ENCODE assay signal across 18 mouse cellular contexts in genomic region chr11:46343886-46344546, GRCm38 (mm10). TPM values are rescaled to one million over a fixed set of nuclear protein-coding genes. Genes with fewer than 3 reads are reported as not detected.
DNase-seq lines count a peak whose midpoint lies in the region; ATAC-seq and TF ChIP-seq lines count a peak whose summit lies in the region.
"Had no signal": no experiment of that assay in that cellular context is flagged by ENCODE, and none has a peak within 500 bp of the region (broad histone marks: within the 10 kb centered on the region; RNA-seq: fewer than 3 reads in every experiment).

No protein-coding gene starts in this region.

- no peaks in the 10 kb centered on the region; the same call in 1 of the 2 replicates for H3K4me1 ChIP-seq in liver, postnatal 0 days (ENCODE audit: insufficient read depth)
- H3K4me1 ChIP-seq in liver, embryonic 12.5 days: no peaks in the 10 kb centered on the region
- H3K4me1 ChIP-seq in MEL (ENCODE audit: control insufficient read depth in 1 of 2, insufficient read depth in 2 of 2, low read length in 2 of 2): peaks cover 0 to 3% of the 10 kb centered on the region in 2 experiments; a peak in 1 of 4 replicates
- 0 out of 2 replicates have a peak, but pooled peaks cover 2% of the 10 kb centered on the region for H3K4me1 ChIP-seq in hindbrain, embryonic 10.5 days (replicated peaks)
- H3K4me1 ChIP-seq in forebrain, embryonic 15.5 days: no peaks in the 10 kb centered on the region

- peak; percentile 53; the same call in 1 of the 2 replicates for ATAC-seq in liver, postnatal 0 days
- no peak for ATAC-seq in liver, embryonic 12.5 days
- peak; percentile 83 for ATAC-seq in megakaryocyte progenitor cell, adult 5-6 weeks (replicated peaks; ENCODE audit: poor library complexity)
- no peak for ATAC-seq in forebrain, embryonic 15.5 days (replicated peaks)
- ATAC-seq: forebrain, postnatal 0 days had no signal

- no peak overlapping the region for H3K4me3 ChIP-seq in liver, postnatal 0 days (ENCODE audit: low read depth, low read length)
- no peak overlapping the region for H3K4me3 ChIP-seq in liver, embryonic 12.5 days
- H3K4me3 ChIP-seq in MEL (ENCODE audit: control insufficient read depth in 1 of 2, insufficient read depth in 1 of 2, low read depth in 2 of 2, low read length in 2 of 2): no peak overlapping the region
- H3K4me3 ChIP-seq in hindbrain, embryonic 10.5 days: no peak overlapping the region
- H3K4me3 ChIP-seq in forebrain, embryonic 15.5 days: no peak overlapping the region

- no peak for TF ChIP-seq RAD21 in MEL (IDR thresholded peaks at IDR 0.05; ENCODE audit: low read depth, low read length)

- no peak for TF ChIP-seq CTCF in liver, postnatal 0 days (IDR thresholded peaks at IDR 0.05; ENCODE audit: low read depth)
- TF ChIP-seq CTCF in MEL (IDR thresholded peaks at IDR 0.05 in 2 of 3, conservative IDR thresholded peaks at IDR 0.05 in 1 of 3; ENCODE audit: control insufficient read depth in 1 of 3, insufficient read depth in 1 of 3, low read depth in 2 of 3, low read length in 3 of 3, poor library complexity in 1 of 3, severe bottlenecking in 1 of 3): no peak

- H3K36me3 ChIP-seq in liver, postnatal 0 days (replicated peaks; ENCODE audit: insufficient read depth, low read length): no peaks in the 10 kb centered on the region
- no peaks in the 10 kb centered on the region for H3K36me3 ChIP-seq in liver, embryonic 12.5 days
- no peaks in the 10 kb centered on the region for H3K36me3 ChIP-seq in MEL (ENCODE audit: control insufficient read depth in 1 of 2, insufficient read depth in 2 of 2, low read length in 2 of 2)
- H3K36me3 ChIP-seq in hindbrain, embryonic 10.5 days: no peaks in the 10 kb centered on the region
- H3K36me3 ChIP-seq in forebrain, embryonic 15.5 days: no peaks in the 10 kb centered on the region

- no peak overlapping the region for H3K9ac ChIP-seq in liver, postnatal 0 days (replicated peaks)
- H3K9ac ChIP-seq in liver, embryonic 12.5 days: no peak overlapping the region
- no peak overlapping the region for H3K9ac ChIP-seq in MEL (ENCODE audit: control insufficient read depth, low read depth, low read length, poor library complexity, severe bottlenecking)
- H3K9ac ChIP-seq in forebrain, embryonic 15.5 days (replicated peaks): no peak overlapping the region
- H3K9ac ChIP-seq: forebrain, postnatal 0 days had no signal

- no peak for TF ChIP-seq POLR2A in MEL (IDR thresholded peaks at IDR 0.05; ENCODE audit: control insufficient read depth in 1 of 2, insufficient read depth in 1 of 2, low read depth in 1 of 2, low read length in 2 of 2, poor library complexity in 1 of 2)

- no peak overlapping the region for H3K4me2 ChIP-seq in liver, postnatal 0 days (ENCODE audit: low read depth, low read length)
- no peak overlapping the region for H3K4me2 ChIP-seq in liver, embryonic 12.5 days
- no peak overlapping the region for H3K4me2 ChIP-seq in forebrain, embryonic 15.5 days (replicated peaks)

- H3K27ac ChIP-seq in liver, postnatal 0 days (ENCODE audit: low read depth): 0 out of 2 replicates have a peak overlapping the region, but pooled peaks have one; percentile 11
- no peak overlapping the region for H3K27ac ChIP-seq in liver, embryonic 12.5 days
- no peak overlapping the region for H3K27ac ChIP-seq in MEL (ENCODE audit: control insufficient read depth, low read depth, low read length)
- H3K27ac ChIP-seq in hindbrain, embryonic 10.5 days: no peak overlapping the region
- no peak overlapping the region for H3K27ac ChIP-seq in forebrain, embryonic 15.5 days (replicated peaks)

- no peak for TF ChIP-seq EP300 in liver, postnatal 0 days (IDR thresholded peaks at IDR 0.05; ENCODE audit: low read depth)
- TF ChIP-seq EP300 in MEL (IDR thresholded peaks at IDR 0.05; ENCODE audit: low read depth in 1 of 2, low read length in 2 of 2): no peak

- no peaks in the 10 kb centered on the region for H3K9me3 ChIP-seq in liver, postnatal 0 days (ENCODE audit: low read length)
- no peaks in the 10 kb centered on the region for H3K9me3 ChIP-seq in liver, embryonic 12.5 days (replicated peaks)
- H3K9me3 ChIP-seq in MEL (replicated peaks; ENCODE audit: insufficient read depth, low read length): no peaks in the 10 kb centered on the region
- no peaks in the 10 kb centered on the region for H3K9me3 ChIP-seq in hindbrain, embryonic 10.5 days
- H3K9me3 ChIP-seq in forebrain, embryonic 15.5 days: no peaks in the 10 kb centered on the region

- DNase-seq in liver, postnatal 0 days: peak; percentile 27
- peak; percentile 17 for DNase-seq in MEL (ENCODE audit: low read depth, low spot score)
- DNase-seq in thymus, postnatal 0 days (ENCODE audit: low spot score): peak; percentile 93
- no peak for DNase-seq in hindbrain, embryonic 10.5 days (ENCODE audit: low spot score)
- DNase-seq in kidney, postnatal 4 days: no peak
- DNase-seq: cerebellum, postnatal 25 days; forebrain, postnatal 0 days; gastrocnemius, postnatal 36 days; heart, postnatal 36 days; kidney, adult 8-10 months had no signal

- no peaks in the 10 kb centered on the region for H3K79me2 ChIP-seq in MEL (ENCODE audit: control insufficient read depth, insufficient read depth, low read length, poor library complexity)

- no peaks in the 10 kb centered on the region for H3K27me3 ChIP-seq in liver, postnatal 0 days (ENCODE audit: insufficient read depth, low read length)
- no peaks in the 10 kb centered on the region for H3K27me3 ChIP-seq in liver, embryonic 12.5 days (replicated peaks)
- peaks cover 2 to 7% of the 10 kb centered on the region in 2 experiments for H3K27me3 ChIP-seq in MEL (ENCODE audit: control insufficient read depth in 1 of 2, insufficient read depth in 2 of 2, low read length in 2 of 2)
- H3K27me3 ChIP-seq in hindbrain, embryonic 10.5 days (ENCODE audit: insufficient read depth, poor library complexity, severe bottlenecking): no peaks in the 10 kb centered on the region
- no peaks in the 10 kb centered on the region for H3K27me3 ChIP-seq in forebrain, embryonic 15.5 days

- WGBS in liver, postnatal 0 days (ENCODE audit: insufficient replicate concordance): 26% methylated on average over 5 of the region's 5 CpGs
- 21% methylated on average over 5 of the region's 5 CpGs for WGBS in liver, embryonic 12.5 days (ENCODE audit: insufficient replicate concordance)
- 56% methylated on average over 5 of the region's 5 CpGs for WGBS in hindbrain, embryonic 10.5 days
- 76% methylated on average over 5 of the region's 5 CpGs for WGBS in forebrain, embryonic 15.5 days

TF ChIP-seq in MEL, 35 proteins besides CTCF, POLR2A, EP300 and RAD21:
- TF ChIP-seq GABPA (IDR thresholded peaks at IDR 0.05; ENCODE audit: low read depth, low read length) (no peak), MAX (IDR thresholded peaks at IDR 0.05; ENCODE audit: low read length) (peak; percentile 38; the same call in 1 of the 2 replicates)

RNA-seq across cellular contexts. Expression of gene Cyfip2, which starts 31.4 kb away (rescaled TPM):
- 4.8 and 6.1 TPM in 2 replicates for polyA plus RNA-seq in liver, postnatal 0 days (2015; fragmentation: Nextera tagmentation; extraction: Ambion mirVana)
- polyA plus RNA-seq in liver, embryonic 12.5 days (2016; fragmentation: Nextera tagmentation; extraction: Ambion mirVana): 4.9 TPM in 2 replicates
- total RNA-seq in MEL (2012; rRNA removed): 9.9 and 13.7 TPM in 2 replicates
- polyA plus RNA-seq in MEL (2012; ENCODE audit: insufficient read depth in 1 of 2, insufficient read length in 2 of 2, low read depth in 1 of 2, low replicate concordance in 2 of 2, missing spikeins in 1 of 2): 10 to 100 TPM; 18.9 to 31.8 TPM
- total RNA-seq in megakaryocyte progenitor cell, adult 5-6 weeks (2015): 121 and 122 TPM in 2 replicates
- total RNA-seq in megakaryocyte progenitor cell, adult 5-6 weeks (2017): 48.6 and 53.3 TPM in 2 replicates
- 62.7 and 67.6 TPM in 2 replicates for polyA plus RNA-seq in thymus, postnatal 0 days (2015; fragmentation: Nextera tagmentation; extraction: Ambion mirVana)
- 31.2 and 46.1 TPM in 2 replicates for polyA plus RNA-seq in hindbrain, embryonic 10.5 days (2016; fragmentation: Nextera tagmentation; extraction: Ambion mirVana)
- polyA plus RNA-seq in forebrain, embryonic 15.5 days (2015; fragmentation: Nextera tagmentation; extraction: Ambion mirVana): 74.8 and 80.7 TPM in 2 replicates

RNA-seq across cellular contexts. Expression of gene Itk, which starts 45.3 kb away (rescaled TPM):
- polyA plus RNA-seq in liver, postnatal 0 days (2015; fragmentation: Nextera tagmentation; extraction: Ambion mirVana): 0.09 and 0.19 TPM in 2 replicates
- polyA plus RNA-seq in liver, embryonic 12.5 days (2016; fragmentation: Nextera tagmentation; extraction: Ambion mirVana): not detected in 2 replicates
- total RNA-seq in MEL (2012; rRNA removed): not detected in 2 replicates
- polyA plus RNA-seq in MEL (2012; ENCODE audit: insufficient read depth in 1 of 2, insufficient read length in 2 of 2, low read depth in 1 of 2, low replicate concordance in 2 of 2, missing spikeins in 1 of 2): not detected
- 0.91 TPM in 1 of 2 replicates, not detected in the other for total RNA-seq in megakaryocyte progenitor cell, adult 5-6 weeks (2015)
- total RNA-seq in megakaryocyte progenitor cell, adult 5-6 weeks (2017): 0.46 and 0.95 TPM in 2 replicates
- polyA plus RNA-seq in thymus, postnatal 0 days (2015; fragmentation: Nextera tagmentation; extraction: Ambion mirVana): 99.7 and 113 TPM in 2 replicates
- polyA plus RNA-seq in hindbrain, embryonic 10.5 days (2016; fragmentation: Nextera tagmentation; extraction: Ambion mirVana): not detected in 2 replicates
- not detected in 2 replicates for polyA plus RNA-seq in forebrain, embryonic 15.5 days (2015; fragmentation: Nextera tagmentation; extraction: Ambion mirVana)

RNA-seq across cellular contexts. Expression of gene Fam71b, which starts 52.3 kb away (rescaled TPM):
- not detected in 2 replicates for polyA plus RNA-seq in liver, postnatal 0 days (2015; fragmentation: Nextera tagmentation; extraction: Ambion mirVana)
- not detected in 2 replicates for polyA plus RNA-seq in liver, embryonic 12.5 days (2016; fragmentation: Nextera tagmentation; extraction: Ambion mirVana)
- not detected in 2 replicates for total RNA-seq in MEL (2012; rRNA removed)
- not detected for polyA plus RNA-seq in MEL (2012; ENCODE audit: insufficient read depth in 1 of 2, insufficient read length in 2 of 2, low read depth in 1 of 2, low replicate concordance in 2 of 2, missing spikeins in 1 of 2)
- not detected in 2 replicates for total RNA-seq in megakaryocyte progenitor cell, adult 5-6 weeks (2015)
- total RNA-seq in megakaryocyte progenitor cell, adult 5-6 weeks (2017): not detected in 2 replicates
- polyA plus RNA-seq in thymus, postnatal 0 days (2015; fragmentation: Nextera tagmentation; extraction: Ambion mirVana): 0.73 and 1.1 TPM in 2 replicates
- polyA plus RNA-seq in hindbrain, embryonic 10.5 days (2016; fragmentation: Nextera tagmentation; extraction: Ambion mirVana): not detected in 2 replicates
- polyA plus RNA-seq in forebrain, embryonic 15.5 days (2015; fragmentation: Nextera tagmentation; extraction: Ambion mirVana): not detected in 2 replicates
- total RNA-seq: forebrain, postnatal 0 days; gastrocnemius, postnatal 36 days; heart, postnatal 36 days; left cerebral cortex, postnatal 36 days; midbrain, postnatal 0 days had no signal
- polyA plus RNA-seq: brain, embryonic 14.5 days; embryonic facial prominence, embryonic 14.5 days; forebrain, postnatal 0 days; lung, embryonic 16.5 days; midbrain, postnatal 0 days had no signal

Comparison
In these comparisons a context has a peak if more than half of its experiments do, and no peak if none do; other contexts are left out.
1. ATAC-seq: peak in liver, postnatal 0 days (single experiment) and megakaryocyte progenitor cell, adult 5-6 weeks (single experiment); none in liver, embryonic 12.5 days (single experiment) and forebrain, embryonic 15.5 days (single experiment).
2. DNase-seq: peak in liver, postnatal 0 days (single experiment), MEL (single experiment) and thymus, postnatal 0 days (single experiment); none in hindbrain, embryonic 10.5 days (single experiment) and kidney, postnatal 4 days (0 of 2).
3. RNA of gene Itk, which starts 45.3 kb away (polyA plus RNA-seq): 99.7 to 113 TPM in thymus, postnatal 0 days; 0.09 to 0.19 TPM in liver, postnatal 0 days, not detected in liver, embryonic 12.5 days, not detected in MEL, not detected in hindbrain, embryonic 10.5 days and not detected in forebrain, embryonic 15.5 days; every median in the first group is over 10 times any median in the second.